Mouse (Mus musculus) left cerebral cortex, adult 9 months (tissue): ENCODE data around the gene 6330403K07Rik.

Experiments used
- DNase-seq, 2 experiments: peaks; one replicate each; pipeline ENCODE4 v3.0.0; 2022; ENCODE audit warnings: low spot score in 2 of 2

Gene 6330403K07Rik

DNA sequence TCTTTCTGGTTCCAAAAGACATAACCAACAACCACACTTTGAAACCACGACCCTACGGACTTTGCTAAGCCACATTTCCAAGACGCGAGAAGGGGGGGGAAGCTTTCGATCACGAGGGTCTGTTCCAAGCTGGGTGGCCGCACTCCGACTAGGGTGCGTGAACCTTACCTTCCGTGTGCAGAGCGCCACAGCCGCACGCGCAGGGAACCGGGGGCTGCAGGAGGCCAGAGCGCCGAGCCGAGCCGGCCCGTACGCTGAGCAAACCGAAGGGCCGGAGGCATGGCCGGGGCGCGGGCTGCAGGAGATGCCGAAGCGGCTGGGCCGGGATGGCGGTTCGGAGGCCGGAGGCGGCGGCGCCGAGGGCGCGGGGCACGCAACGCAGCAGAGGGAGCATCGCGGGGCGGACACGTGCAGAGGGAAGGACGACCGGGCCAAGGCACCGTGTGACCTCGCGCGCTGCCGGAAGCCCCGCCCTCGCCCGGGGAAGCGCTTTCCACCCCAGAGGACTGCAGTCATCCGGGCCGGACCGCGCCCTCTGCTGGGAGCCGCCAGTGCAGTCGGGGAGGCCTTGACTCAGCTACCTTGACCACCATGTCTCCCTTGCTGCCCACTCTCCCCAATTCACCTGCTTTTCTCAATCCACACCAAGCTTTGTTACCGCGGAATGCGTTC is 50.6 kb downstream of the 6330403K07Rik start, which contains the start of gene C1qbp:
Gene C1qbp, minus strand, starts transcription at position 470 of the 672 bp plus-strand sequence.
- DNase-seq = peak; percentile 61 to 93

- DNase-seq = no peak
These were observed 51.3 kb downstream of the 6330403K07Rik start for GRCm38 (mm10) chr11:70982030-70982429.
